Mouse (Mus musculus) urinary bladder, postnatal 36 days (tissue): Measurements from ENCODE around the gene Ric8b.

Experiments used
- DNase-seq, 2 experiments: peaks; one replicate each; pipeline ENCODE4 v3.0.0; 2022; ENCODE audit warnings: low spot score in 2 of 2, mixed read lengths in 1 of 2

Ric8b gene

DNA sequence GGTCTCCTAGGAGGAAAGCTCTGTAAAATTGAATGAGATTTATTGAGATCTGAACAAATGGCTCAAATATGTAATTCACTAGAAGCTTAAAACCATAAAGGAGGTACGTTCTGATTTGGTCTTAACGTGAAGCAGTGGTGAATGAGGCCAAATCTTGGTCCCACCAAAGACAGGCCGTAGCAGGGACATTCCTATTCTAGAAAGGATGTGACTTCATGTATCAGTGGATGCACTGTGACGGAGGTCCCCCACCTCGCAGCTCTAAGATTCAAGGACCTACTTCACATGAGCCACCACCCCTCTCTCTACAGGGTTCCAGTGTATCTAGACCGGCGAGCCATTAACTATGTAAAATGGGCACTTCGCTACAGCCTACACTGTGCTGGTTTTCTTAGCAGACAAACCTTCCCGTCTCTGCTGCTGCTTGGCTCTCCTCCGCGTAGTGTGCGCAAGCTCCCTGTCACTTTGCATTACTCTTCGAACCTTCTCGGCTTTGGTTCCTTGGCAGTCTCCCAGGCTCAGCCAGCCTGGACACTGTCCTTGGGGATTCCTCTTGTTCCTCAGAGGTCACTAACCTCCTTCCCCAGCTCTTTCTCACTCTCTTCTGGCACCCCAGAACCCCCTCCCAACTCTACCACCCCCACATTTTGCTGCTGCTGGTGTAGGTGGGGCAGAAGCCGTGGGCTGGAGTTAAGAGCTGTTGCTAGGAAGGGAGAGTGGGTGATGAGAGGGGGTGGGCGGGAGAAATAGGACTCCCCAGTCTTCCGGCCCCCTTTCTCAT is 8.2 kb upstream of the Ric8b start:
- DNase-seq = peak in 1 of 2 experiments; percentile 47

DNA sequence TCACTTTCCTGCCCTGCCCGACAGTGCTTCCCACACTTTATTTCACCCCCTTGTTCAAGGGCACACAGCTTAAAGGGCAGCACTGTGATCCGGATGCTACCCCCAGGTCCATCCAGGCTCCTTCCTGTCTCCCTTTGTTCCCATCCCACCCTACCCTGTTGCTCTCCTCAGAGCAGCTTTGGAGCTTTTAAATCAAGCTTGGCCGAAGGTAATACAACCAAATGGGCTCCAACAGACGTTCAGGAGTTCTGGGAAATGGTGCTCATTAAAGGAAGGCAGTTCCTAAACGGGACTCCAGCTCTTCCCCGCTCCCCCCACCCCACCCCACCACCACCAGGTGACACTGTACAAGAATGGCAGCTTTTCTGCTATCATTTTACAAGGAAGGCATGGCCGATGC is 7.2 kb upstream of the Ric8b start:
- DNase-seq = no peak

- DNase-seq = no peak
These were observed 6.5 kb upstream of the Ric8b start for GRCm38 (mm10) chr10:84910758-84911384.

DNA sequence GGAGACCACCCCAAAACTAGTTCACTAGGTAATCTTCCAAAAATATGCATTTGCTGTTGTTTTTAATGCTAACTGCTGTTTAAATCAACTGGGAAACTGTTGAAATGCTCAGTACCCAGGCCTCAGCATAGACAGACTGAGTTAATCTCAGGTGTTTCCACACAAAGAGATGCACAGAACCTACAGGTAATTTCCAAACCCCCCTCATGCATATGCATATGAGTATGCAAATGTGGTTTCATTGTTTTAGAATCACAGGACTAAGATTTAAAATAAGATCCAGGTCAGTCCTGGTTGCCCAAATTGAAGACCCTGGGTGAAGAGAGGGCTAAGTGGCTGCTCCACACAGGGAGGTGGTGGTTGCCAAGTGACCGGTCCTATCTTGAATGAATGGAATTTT is 4.3 kb upstream of the Ric8b start:
- no peak for DNase-seq

DNA sequence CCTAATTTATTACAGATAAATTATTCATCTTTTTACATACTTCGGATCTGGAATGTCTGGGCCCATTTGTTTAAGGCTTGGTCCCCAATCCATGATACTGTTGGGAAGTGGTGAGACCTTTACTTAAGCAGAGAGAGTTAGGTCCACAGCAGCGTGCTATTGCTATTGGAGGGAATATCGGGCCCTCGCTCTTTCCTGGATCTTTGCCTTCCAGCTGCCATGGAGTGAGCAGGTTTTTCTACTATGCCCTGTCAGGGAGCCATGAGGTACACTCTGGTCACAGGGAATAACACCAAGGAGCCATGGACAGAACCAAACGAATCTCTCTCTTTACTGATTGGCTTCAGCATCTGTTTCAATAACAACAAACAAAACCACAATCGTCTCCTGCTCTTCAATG is 1.9 kb upstream of the Ric8b start:
- DNase-seq = no peak

GRCm38 (mm10) chr10:84917731-84918095 is 297 bp downstream of the Ric8b start:
- no peak for DNase-seq

DNA sequence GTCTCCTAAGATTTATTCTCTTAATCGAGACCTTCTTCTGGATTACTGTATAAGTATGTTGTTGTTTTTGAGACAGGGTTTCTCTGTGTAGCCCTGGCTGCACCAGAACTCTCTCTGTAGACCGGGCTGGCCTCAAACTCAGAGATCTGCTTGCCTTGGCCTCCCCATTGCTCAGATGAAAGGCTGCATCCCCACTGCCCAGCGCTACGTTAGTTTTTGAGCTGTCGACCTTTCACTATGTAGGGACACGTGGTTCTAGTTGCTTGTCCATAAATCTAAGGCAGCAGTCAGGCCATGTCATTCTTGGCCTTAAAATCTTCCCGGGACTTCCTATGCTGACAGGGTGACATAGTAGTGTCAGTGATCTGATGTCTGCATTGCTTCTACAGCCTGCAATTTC is 8.9 kb downstream of the Ric8b start:
- no peak for DNase-seq

- no peak for DNase-seq
These were observed 9.5 kb downstream of the Ric8b start for GRCm38 (mm10) chr10:84926885-84927284.

GRCm38 (mm10) chr10:84928465-84928864 is 11.0 kb downstream of the Ric8b start:
- no peak for DNase-seq

DNA sequence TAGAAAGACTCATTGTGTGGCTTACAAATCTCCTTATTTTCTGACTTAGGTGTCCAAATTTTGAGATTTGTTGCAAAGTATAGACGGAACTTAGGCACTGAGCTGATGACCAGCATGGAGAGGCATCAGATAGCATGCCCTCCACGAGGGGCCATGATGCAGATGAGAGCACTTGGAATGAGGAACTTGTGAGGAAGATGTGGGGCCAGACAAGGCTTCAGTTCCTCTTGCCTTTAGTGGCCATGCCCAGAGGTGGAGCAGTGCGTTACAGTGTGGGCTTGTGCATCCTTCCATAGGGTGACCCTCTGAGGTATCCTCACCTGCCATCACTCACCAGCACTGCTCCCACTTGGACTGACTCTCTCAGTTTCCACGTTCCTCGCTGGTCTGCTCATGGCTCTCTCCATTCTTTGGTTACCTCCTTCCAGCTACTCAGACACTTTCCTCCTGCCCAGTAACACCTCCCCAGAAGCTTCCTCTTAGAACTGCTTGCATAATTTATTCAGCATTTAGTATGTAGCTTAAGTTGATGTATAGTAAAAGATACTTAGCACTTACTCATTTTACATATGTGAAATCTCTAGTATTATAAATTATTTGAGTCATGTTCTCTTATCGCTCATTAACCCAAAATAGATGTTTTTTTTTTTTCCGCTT is 18.3 kb downstream of the Ric8b start:
- DNase-seq = no peak

- DNase-seq = no peak
These were observed 19.6 kb downstream of the Ric8b start for GRCm38 (mm10) chr10:84936832-84937515.

DNA sequence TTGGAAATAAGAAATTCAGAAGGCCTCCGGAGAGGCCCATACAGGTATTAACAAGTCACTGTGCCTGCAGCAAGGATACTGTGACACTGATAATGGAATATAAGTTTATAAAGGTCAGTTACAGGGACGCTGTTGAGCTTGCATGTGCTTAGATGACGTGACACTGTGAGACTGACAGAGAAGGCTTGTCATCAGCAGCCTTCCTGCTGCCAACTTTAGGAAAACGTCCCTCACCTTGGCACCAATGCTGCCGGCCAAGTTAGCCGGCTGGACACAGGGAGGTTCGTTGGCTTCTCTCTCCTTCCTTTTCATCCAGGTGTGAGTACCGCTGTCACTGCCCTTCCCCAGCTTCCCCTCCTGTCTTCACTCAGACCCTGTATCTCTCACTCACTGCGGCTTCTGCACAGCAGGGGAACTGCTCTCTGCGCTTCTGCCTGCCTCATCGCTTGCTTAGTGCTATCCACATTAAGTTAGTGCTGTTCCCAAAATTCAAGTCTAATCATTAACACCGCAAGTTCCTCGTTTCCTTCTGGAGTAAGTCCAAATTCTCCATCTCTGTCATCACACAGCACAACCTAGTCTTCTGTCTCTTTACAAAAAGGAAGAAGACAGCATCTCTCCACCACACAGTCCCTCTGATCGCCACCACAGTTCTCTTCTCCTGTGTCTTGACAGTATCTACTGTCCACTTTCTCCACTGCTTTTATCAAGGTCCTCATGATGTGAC is 20.8 kb downstream of the Ric8b start:
- no peak for DNase-seq

DNA sequence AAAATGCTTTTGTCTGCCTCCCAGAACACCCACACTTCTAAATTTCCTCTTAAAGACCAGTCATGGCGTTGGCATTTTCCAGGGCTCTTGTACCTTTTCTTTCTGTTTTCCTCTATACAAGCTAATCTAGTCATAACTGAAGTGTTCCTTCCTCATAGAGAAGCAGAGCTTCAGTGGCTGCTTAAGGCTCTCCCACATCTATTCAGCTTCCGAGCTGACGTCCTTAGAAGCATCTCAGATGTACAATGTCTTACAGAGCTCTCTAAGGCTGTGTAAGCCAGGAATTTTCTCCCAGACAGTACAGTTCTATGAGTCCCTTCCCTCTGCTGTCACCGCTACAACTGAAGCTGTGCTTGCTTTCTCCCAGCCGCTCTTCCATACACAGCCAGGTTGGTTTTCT is 21.5 kb downstream of the Ric8b start:
- DNase-seq = no peak

GRCm38 (mm10) chr10:84940356-84940755 is 22.9 kb downstream of the Ric8b start:
- no peak for DNase-seq

DNA sequence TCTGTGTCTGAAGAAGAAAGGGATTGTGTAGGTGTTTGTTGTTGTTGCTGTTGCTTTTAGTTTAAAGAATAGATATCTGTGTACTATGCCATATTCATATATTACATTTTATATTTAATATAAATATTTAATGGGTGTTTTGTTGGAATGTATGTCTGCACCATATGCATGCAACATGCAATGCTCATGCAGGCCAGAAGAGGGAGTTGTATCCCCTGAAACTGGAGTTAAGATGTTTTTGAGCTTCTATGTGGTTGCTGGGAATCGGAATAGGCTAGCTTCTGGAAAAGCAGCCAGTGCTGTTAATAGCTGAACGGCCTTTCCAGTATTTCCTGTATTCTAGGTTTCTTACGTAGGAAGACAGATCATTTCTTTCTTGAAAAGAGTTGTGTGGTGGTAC is 28.3 kb downstream of the Ric8b start:
- no peak for DNase-seq

GRCm38 (mm10) chr10:84948970-84949683 is 31.7 kb downstream of the Ric8b start:
- DNase-seq = no peak

DNA sequence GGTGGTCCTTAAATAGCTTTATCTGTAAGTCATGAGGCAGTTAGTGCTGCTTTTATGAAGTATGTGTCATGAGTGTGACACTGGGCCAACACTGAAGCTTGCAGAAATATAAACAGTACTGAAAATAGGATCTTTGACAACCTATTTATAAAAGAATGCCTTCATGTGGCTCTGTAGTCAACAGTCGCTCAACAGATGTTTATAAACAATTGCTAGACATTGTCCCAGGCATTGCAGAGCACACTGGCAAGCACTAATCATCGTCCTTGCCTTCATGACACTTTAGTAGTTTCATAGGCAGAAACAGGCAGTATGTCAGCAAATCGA is 32.2 kb downstream of the Ric8b start:
- DNase-seq = no peak

GRCm38 (mm10) chr10:84950384-84950783 is 33.0 kb downstream of the Ric8b start:
- DNase-seq = no peak

DNA sequence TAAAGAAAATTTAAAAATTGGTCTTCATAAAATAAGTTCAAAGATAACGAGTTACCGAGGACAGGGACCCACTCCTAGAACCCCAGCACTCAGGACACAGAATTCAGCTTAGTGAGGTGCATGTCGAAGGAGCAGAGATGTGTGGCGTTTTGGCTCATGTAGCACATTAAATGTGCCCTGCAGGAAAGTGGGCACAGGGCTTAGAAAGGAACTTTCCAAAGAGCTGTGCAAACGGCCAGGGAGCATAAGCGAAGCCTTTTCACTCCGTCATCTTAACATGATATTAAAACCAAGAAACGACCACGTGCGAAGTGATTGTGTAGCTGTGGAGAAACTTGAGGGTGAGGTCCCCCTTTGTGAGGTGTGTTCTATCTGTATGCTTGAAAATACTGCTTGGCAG is 36.8 kb downstream of the Ric8b start:
- DNase-seq = no peak

DNA sequence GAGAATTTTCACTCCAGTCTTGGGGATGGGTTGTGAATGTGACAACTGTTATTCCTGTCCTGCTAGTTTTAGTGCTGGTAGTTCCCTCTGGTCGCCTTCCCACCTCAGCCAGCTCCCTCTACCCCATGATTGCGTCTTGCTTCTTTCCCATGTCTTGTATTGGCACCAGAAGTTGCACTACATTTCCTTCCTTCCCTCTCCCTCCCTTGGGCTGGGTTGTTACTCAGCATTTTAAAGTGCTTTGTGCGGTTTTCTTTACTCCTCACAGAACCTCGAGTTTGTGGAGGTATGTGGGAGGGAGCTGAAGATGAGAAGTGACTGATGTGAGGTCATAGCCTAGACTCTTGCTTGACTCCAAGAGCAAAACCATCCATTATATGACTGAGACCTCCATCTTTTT is 38.8 kb downstream of the Ric8b start:
- DNase-seq = no peak

DNA sequence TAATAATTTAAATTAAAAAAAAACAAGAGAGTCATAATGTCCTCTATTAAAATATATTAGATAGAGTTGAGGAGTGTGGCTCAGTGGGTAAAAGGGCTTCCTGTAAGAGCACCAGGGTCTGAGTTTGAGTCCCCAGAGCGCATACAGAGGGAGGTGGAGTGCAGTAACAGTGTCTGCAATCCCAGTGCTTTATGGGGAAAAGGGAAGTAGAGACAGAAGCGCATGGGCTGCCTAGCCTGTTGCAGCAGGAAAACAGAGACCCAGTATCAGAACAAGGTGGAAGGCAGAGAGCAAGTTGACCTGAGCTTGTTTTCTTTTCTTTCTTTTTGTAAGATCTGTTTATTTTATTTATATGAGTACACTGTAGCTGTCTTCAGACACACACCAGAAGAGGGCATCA is 41.2 kb downstream of the Ric8b start:
- no peak for DNase-seq
